Mouse (Mus musculus): Measurements from ENCODE around the gene Gsk3a. TPM values are rescaled to one million over a fixed set of nuclear protein-coding genes. Genes with fewer than 3 reads are reported as not detected.

The Gsk3a gene
- total RNA-seq, 1 experiment: 38.2 TPM

- H3K4me3 ChIP-seq (ENCODE audit: insufficient read depth in 1 of 2, low read depth in 1 of 2, low read length in 2 of 2, poor library complexity in 1 of 2, severe bottlenecking in 1 of 2): no peak overlapping the region
- H3K27ac ChIP-seq (ENCODE audit: insufficient read depth, low read depth, low read length, poor library complexity, severe bottlenecking): no peak overlapping the region
- H3K36me3 ChIP-seq (ENCODE audit: control insufficient read depth, insufficient read depth, low read length, poor library complexity, severe bottlenecking): peaks cover 48% of the 10 kb centered on the region
- no peak for DNase-seq (ENCODE audit: low read depth, low spot score)
- no peaks in the 10 kb centered on the region for H3K9me3 ChIP-seq (ENCODE audit: control insufficient read depth, insufficient read depth, low read depth, low read length)
- no peak overlapping the region for H3K9ac ChIP-seq (ENCODE audit: insufficient read depth, low read depth, low read length, poor library complexity, severe bottlenecking)
- in situ Hi-C loops (cut with MboI; ENCODE audit: low sequenced_read_pairs in 2 of 2, unreplicated experiment in 2 of 2): no loop called here
- no peak for TF ChIP-seq CHD2 (IDR thresholded peaks at IDR 0.05; ENCODE audit: low read depth, low read length)
- TF ChIP-seq ZC3H11A (IDR thresholded peaks at IDR 0.05; ENCODE audit: borderline replicate concordance, low read depth, low read length): no peak
- TF ChIP-seq ZNF384 (IDR thresholded peaks at IDR 0.05; ENCODE audit: low read depth, low read length): no peak
- TF ChIP-seq MAFK (IDR thresholded peaks at IDR 0.05; ENCODE audit: insufficient read depth, low read depth, low read length): no peak
- TF ChIP-seq HCFC1 (IDR thresholded peaks at IDR 0.05; ENCODE audit: borderline replicate concordance, insufficient read depth, low read length): no peak
- peaks cover 2 to 22% of the 10 kb centered on the region in 2 experiments; a peak in 3 of 4 replicates for H3K4me1 ChIP-seq (ENCODE audit: control insufficient read depth in 2 of 2, insufficient read depth in 2 of 2, low read length in 2 of 2, poor library complexity in 1 of 2)
Measured at GRCm38 (mm10) chr7:25209161-25209622, 28.5 kb downstream of the Gsk3a start.

DNA sequence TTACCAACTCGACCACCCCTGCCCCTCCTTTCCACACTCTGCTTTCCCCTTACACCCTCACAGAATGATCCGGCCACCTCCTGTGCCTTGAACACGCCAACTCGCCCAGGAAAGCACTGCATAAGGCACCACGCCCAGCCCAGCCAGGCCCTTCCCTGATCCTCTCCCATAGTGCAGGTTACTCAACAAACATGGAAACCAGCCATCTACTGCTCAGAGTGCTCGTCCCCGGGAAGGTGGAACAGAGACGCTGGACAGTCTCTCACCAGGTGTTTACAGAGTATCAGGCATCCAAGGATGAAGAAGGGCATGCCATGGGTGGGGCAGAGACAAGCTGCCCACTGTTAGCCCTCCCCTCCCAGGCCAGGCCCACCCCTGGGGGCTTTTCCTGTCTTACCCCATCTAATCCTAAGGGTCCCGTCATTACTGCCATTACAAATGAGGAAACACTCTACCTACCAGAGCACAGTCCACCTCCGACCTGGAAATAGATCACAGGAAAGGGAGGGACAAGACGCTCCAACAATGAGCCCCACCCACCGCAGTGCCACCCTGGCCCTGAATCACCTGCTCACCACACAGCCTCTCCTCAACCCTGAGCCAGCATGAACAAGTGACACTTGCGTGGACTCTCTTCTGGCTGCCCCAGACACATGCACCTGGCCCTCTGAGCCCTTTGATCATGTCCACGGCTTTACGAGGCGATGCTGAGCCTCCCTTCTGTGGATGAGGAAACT is 31.4 kb downstream of the Gsk3a start:
- Histone ChIP-seq H3K9ac (ENCODE audit: insufficient read depth, low read depth, low read length, poor library complexity, severe bottlenecking) (no peak overlapping the region), H3K27ac (ENCODE audit: insufficient read depth, low read depth, low read length, poor library complexity, severe bottlenecking) (no peak overlapping the region), H3K9me3 (ENCODE audit: control insufficient read depth, insufficient read depth, low read depth, low read length) (no peaks in the 10 kb centered on the region), H3K4me1 (ENCODE audit: control insufficient read depth in 2 of 2, insufficient read depth in 2 of 2, low read length in 2 of 2, poor library complexity in 1 of 2) (peaks cover 2 to 28% of the 10 kb centered on the region in 2 experiments; a peak in 3 of 4 replicates), H3K36me3 (ENCODE audit: control insufficient read depth, insufficient read depth, low read length, poor library complexity, severe bottlenecking) (peaks cover 63% of the 10 kb centered on the region), H3K4me3 (ENCODE audit: insufficient read depth in 1 of 2, low read depth in 1 of 2, low read length in 2 of 2, poor library complexity in 1 of 2, severe bottlenecking in 1 of 2) (no peak overlapping the region)
- no peak for TF ChIP-seq HCFC1 (IDR thresholded peaks at IDR 0.05; ENCODE audit: borderline replicate concordance, insufficient read depth, low read length)
- no peak for TF ChIP-seq MAFK (IDR thresholded peaks at IDR 0.05; ENCODE audit: insufficient read depth, low read depth, low read length)
- TF ChIP-seq CHD2 (IDR thresholded peaks at IDR 0.05; ENCODE audit: low read depth, low read length): no peak
- TF ChIP-seq ZNF384 (IDR thresholded peaks at IDR 0.05; ENCODE audit: low read depth, low read length): no peak
- TF ChIP-seq ZC3H11A (IDR thresholded peaks at IDR 0.05; ENCODE audit: borderline replicate concordance, low read depth, low read length): no peak
- in situ Hi-C loops (cut with MboI; ENCODE audit: low sequenced_read_pairs in 2 of 2, unreplicated experiment in 2 of 2): no loop called here
- DNase-seq (ENCODE audit: low read depth, low spot score): no peak

DNA sequence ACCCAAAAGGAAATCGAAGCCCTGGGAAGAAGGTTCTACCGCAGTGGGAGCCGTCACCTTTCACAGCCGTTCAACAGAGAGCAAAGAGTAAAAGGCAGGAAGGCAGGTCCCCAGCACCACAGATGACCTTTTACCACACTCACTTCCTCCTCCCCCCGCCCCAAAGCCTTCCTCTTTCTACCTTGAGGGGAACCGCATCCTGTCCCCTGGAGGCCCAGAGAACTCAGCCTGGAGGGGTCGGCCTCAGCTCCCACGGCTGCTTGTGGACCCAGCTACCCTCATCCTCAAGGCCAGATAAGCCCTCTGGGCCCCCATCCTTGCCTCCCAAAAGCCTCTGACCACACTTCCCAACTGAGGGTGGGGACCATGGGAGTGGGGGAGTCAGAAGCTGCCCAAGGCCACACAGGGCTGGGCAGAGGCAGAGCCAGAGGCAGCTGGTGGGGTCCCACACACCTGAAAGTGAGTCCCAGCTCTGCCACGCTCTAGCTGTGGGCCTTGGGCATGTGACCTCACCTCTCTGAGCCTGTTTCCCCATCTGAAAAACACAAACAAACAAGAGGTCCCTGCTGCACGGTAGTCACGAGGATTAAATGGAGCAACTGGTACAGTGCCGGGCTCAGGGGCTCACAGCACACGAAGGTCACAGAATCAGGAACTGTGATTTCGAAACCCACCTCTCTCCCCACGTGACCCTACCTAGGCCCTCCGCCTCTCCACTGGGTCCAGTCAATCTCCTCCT is 32.1 kb downstream of the Gsk3a start:
- in situ Hi-C loops (cut with MboI; ENCODE audit: low sequenced_read_pairs in 2 of 2, unreplicated experiment in 2 of 2): no loop called here

GRCm38 (mm10) chr7:25203624-25204023 is 34.0 kb downstream of the Gsk3a start:
- DNase-seq (ENCODE audit: low read depth, low spot score): no peak
- Histone ChIP-seq H3K9ac (ENCODE audit: insufficient read depth, low read depth, low read length, poor library complexity, severe bottlenecking) (peak overlapping the region; percentile 28; the same call in 1 of the 2 replicates), H3K9me3 (ENCODE audit: control insufficient read depth, insufficient read depth, low read depth, low read length) (no peaks in the 10 kb centered on the region), H3K4me3 (ENCODE audit: insufficient read depth in 1 of 2, low read depth in 1 of 2, low read length in 2 of 2, poor library complexity in 1 of 2, severe bottlenecking in 1 of 2) (peak overlapping the region in 1 of 2 experiments; percentile 27; a peak in 1 of 4 replicates), H3K27ac (ENCODE audit: insufficient read depth, low read depth, low read length, poor library complexity, severe bottlenecking) (no peak overlapping the region), H3K36me3 (ENCODE audit: control insufficient read depth, insufficient read depth, low read length, poor library complexity, severe bottlenecking) (peaks cover 42% of the 10 kb centered on the region), H3K4me1 (ENCODE audit: control insufficient read depth in 2 of 2, insufficient read depth in 2 of 2, low read length in 2 of 2, poor library complexity in 1 of 2) (peaks cover 0 to 26% of the 10 kb centered on the region in 2 experiments; a peak in 2 of 4 replicates)
- TF ChIP-seq MAFK (IDR thresholded peaks at IDR 0.05; ENCODE audit: insufficient read depth, low read depth, low read length) (no peak), HCFC1 (IDR thresholded peaks at IDR 0.05; ENCODE audit: borderline replicate concordance, insufficient read depth, low read length) (no peak), CHD2 (IDR thresholded peaks at IDR 0.05; ENCODE audit: low read depth, low read length) (no peak), ZC3H11A (IDR thresholded peaks at IDR 0.05; ENCODE audit: borderline replicate concordance, low read depth, low read length) (no peak)
- in situ Hi-C loops (cut with MboI; ENCODE audit: low sequenced_read_pairs in 2 of 2, unreplicated experiment in 2 of 2): no loop called here

More for the DNA sequence above, 32.1 kb downstream of the Gsk3a start:
- peaks cover 2 to 31% of the 10 kb centered on the region in 2 experiments; a peak in 3 of 4 replicates for H3K4me1 ChIP-seq (ENCODE audit: control insufficient read depth in 2 of 2, insufficient read depth in 2 of 2, low read length in 2 of 2, poor library complexity in 1 of 2)
- no peak overlapping the region for H3K27ac ChIP-seq (ENCODE audit: insufficient read depth, low read depth, low read length, poor library complexity, severe bottlenecking)
- H3K4me3 ChIP-seq (ENCODE audit: insufficient read depth in 1 of 2, low read depth in 1 of 2, low read length in 2 of 2, poor library complexity in 1 of 2, severe bottlenecking in 1 of 2): no peak overlapping the region
- no peak overlapping the region for H3K9ac ChIP-seq (ENCODE audit: insufficient read depth, low read depth, low read length, poor library complexity, severe bottlenecking)
- no peaks in the 10 kb centered on the region for H3K9me3 ChIP-seq (ENCODE audit: control insufficient read depth, insufficient read depth, low read depth, low read length)
- no peak for DNase-seq (ENCODE audit: low read depth, low spot score)
- TF ChIP-seq ZC3H11A (IDR thresholded peaks at IDR 0.05; ENCODE audit: borderline replicate concordance, low read depth, low read length): no peak
- no peak for TF ChIP-seq CHD2 (IDR thresholded peaks at IDR 0.05; ENCODE audit: low read depth, low read length)
- no peak for TF ChIP-seq MAFK (IDR thresholded peaks at IDR 0.05; ENCODE audit: insufficient read depth, low read depth, low read length)
- TF ChIP-seq ZNF384 (IDR thresholded peaks at IDR 0.05; ENCODE audit: low read depth, low read length): no peak
- no peak for TF ChIP-seq HCFC1 (IDR thresholded peaks at IDR 0.05; ENCODE audit: borderline replicate concordance, insufficient read depth, low read length)
- peaks cover 57% of the 10 kb centered on the region for H3K36me3 ChIP-seq (ENCODE audit: control insufficient read depth, insufficient read depth, low read length, poor library complexity, severe bottlenecking)

All from ES-E14 (cell line).